Mouse (Mus musculus) MEL (cell line): ENCODE measurements at regions not wholly inside any gene's neighbourhood (a gene's known extent, or its start where the extent isn't known, plus 50 kb on each side); places are given as distances from the start of the nearest gene placed in this dataset.

Source experiments
- DNase-seq: peaks from one replicate; pipeline ENCODE4 v3.0.0; 2011; ENCODE audit warnings: low read depth, low spot score
- H3K27ac ChIP-seq: 2 replicates; pipeline ENCODE4 v1.5.1; 2012; ENCODE audit warnings: low read depth, mild to moderate bottlenecking, control low read depth, low read length, moderate library complexity; ENCODE audit not compliant: control insufficient read depth
- H3K27me3 ChIP-seq, 2 experiments: fragments of 150-350 bp in 1 of 2; sonication (generic) in 1 of 2; 2 replicates each; pipeline ENCODE4 v1.6.1; 2012; ENCODE audit warnings: low read length in 2 of 2, mild to moderate bottlenecking in 2 of 2, improper control_type of control experiment in 1 of 2, moderate library complexity in 1 of 2; ENCODE audit not compliant: insufficient read depth in 2 of 2, control insufficient read depth in 1 of 2
- H3K36me3 ChIP-seq, 2 experiments: 2 replicates each; pipeline ENCODE4 v1.6.1; 2012 to 2014; ENCODE audit warnings: low read length in 2 of 2, improper control_type of control experiment in 1 of 2, inconsistent platforms in 1 of 2, mild to moderate bottlenecking in 1 of 2; ENCODE audit not compliant: insufficient read depth in 2 of 2, control insufficient read depth in 1 of 2
- H3K4me1 ChIP-seq, 2 experiments: fragments of 150-350 bp in 1 of 2; sonication (generic) in 1 of 2; 2 replicates each; pipeline ENCODE4 v1.6.1; 2012; ENCODE audit warnings: low read length in 2 of 2, improper control_type of control experiment in 1 of 2, mild to moderate bottlenecking in 1 of 2; ENCODE audit not compliant: insufficient read depth in 2 of 2, control insufficient read depth in 1 of 2
- H3K4me3 ChIP-seq, 2 experiments: fragments of 150-350 bp in 1 of 2; sonication (generic) in 1 of 2; 2 replicates each; pipeline ENCODE4 v1.5.1; 2012; ENCODE audit warnings: low read depth in 2 of 2, low read length in 2 of 2, mild to moderate bottlenecking in 2 of 2, moderate library complexity in 2 of 2, control low read depth in 1 of 2, improper control_type of control experiment in 1 of 2; ENCODE audit not compliant: control insufficient read depth in 1 of 2, insufficient read depth in 1 of 2
- H3K79me2 ChIP-seq: 2 replicates; pipeline ENCODE4 v1.6.1; 2012; ENCODE audit warnings: mild to moderate bottlenecking, low read length, moderate library complexity; ENCODE audit not compliant: control insufficient read depth, poor library complexity, insufficient read depth
- H3K9ac ChIP-seq: 2 replicates; pipeline ENCODE4 v1.6.1; 2012; ENCODE audit warnings: low read depth, mild to moderate bottlenecking, control low read depth, low read length, moderate library complexity; ENCODE audit not compliant: control insufficient read depth, poor library complexity, severe bottlenecking
- H3K9me3 ChIP-seq: fragments of 150-350 bp; sonication (generic); replicated peaks from 2 replicates; pipeline ENCODE4 v1.6.1; 2012; ENCODE audit warnings: mild to moderate bottlenecking, low read length, improper control_type of control experiment, moderate library complexity; ENCODE audit not compliant: insufficient read depth
- BHLHE40 ChIP-seq: IDR thresholded peaks from 2 replicates; pipeline ENCODE4 v1.6.1; 2012; ENCODE audit warnings: low read depth, mild to moderate bottlenecking, inconsistent platforms, low read length, improper control_type of control experiment, borderline replicate concordance
- CHD1 ChIP-seq: IDR thresholded peaks from 2 replicates; pipeline ENCODE4 v1.6.1; 2012; ENCODE audit warnings: low read depth, mild to moderate bottlenecking, inconsistent platforms, low read length, improper control_type of control experiment
- CHD2 ChIP-seq: IDR thresholded peaks from 2 replicates; pipeline ENCODE4 v1.6.1; 2011; ENCODE audit warnings: low read length, improper control_type of control experiment
- HCFC1 ChIP-seq: IDR thresholded peaks from 2 replicates; pipeline ENCODE4 v1.6.1; 2012; ENCODE audit warnings: low read depth, mild to moderate bottlenecking, inconsistent platforms, low read length, improper control_type of control experiment, moderate library complexity
- MXI1 ChIP-seq: IDR thresholded peaks from 2 replicates; pipeline ENCODE4 v1.6.1; 2011; ENCODE audit warnings: mild to moderate bottlenecking, low read depth, low read length, improper control_type of control experiment
- MYB ChIP-seq: IDR thresholded peaks from 2 replicates; pipeline ENCODE4 v1.6.1; 2011; ENCODE audit warnings: mild to moderate bottlenecking, low read depth, low read length, improper control_type of control experiment
- NRF1 ChIP-seq: IDR thresholded peaks from 2 replicates; pipeline ENCODE4 v1.6.1; 2014; ENCODE audit warnings: low read depth, mild to moderate bottlenecking, inconsistent platforms, low read length, improper control_type of control experiment, moderate library complexity; ENCODE audit not compliant: poor library complexity, insufficient read depth, severe bottlenecking
- POLR2A ChIP-seq, 2 experiments: IDR thresholded peaks; 2 replicates each; pipeline ENCODE4 v1.6.1; 2011 to 2012; ENCODE audit warnings: low read length in 2 of 2, mild to moderate bottlenecking in 2 of 2, control low read depth in 1 of 2, improper control_type of control experiment in 1 of 2, low read depth in 1 of 2, moderate library complexity in 1 of 2; ENCODE audit not compliant: control insufficient read depth in 1 of 2, insufficient read depth in 1 of 2, poor library complexity in 1 of 2
- POLR2AphosphoS2 ChIP-seq: IDR thresholded peaks from 2 replicates; pipeline ENCODE4 v1.6.1; 2011; ENCODE audit warnings: low read length, improper control_type of control experiment
- SIN3A ChIP-seq: IDR thresholded peaks from 2 replicates; pipeline ENCODE4 v1.6.1; 2012; ENCODE audit warnings: low read length, improper control_type of control experiment, inconsistent platforms

DNA sequence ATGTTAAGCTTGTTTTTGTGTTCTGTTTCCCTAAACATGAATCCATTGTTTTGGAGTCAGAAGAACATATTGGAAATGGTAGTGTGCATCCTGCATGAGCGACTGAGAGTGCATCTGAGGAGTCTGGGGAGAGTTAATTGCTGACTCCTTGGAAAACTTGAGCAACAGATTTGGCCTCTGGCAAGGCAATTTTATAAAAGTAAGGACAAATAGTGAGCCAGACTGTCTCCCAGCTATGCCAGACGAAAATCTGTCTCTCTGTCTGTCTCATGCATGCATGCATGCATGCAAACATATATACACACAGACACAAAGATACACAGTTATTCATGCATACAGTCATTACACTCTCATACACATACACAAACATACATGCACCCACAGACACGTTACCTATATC is 2232.7 kb downstream of the 4930444P10Rik start:
- H3K36me3 ChIP-seq, result no peaks in the 10 kb centered on the region
- H3K4me3 ChIP-seq, result no peak overlapping the region
- no peak overlapping the region for H3K27ac ChIP-seq
- no peak overlapping the region for H3K9ac ChIP-seq
- no peaks in the 10 kb centered on the region for H3K27me3 ChIP-seq
- no peaks in the 10 kb centered on the region for H3K4me1 ChIP-seq
- no peaks in the 10 kb centered on the region for H3K79me2 ChIP-seq
- no peak for DNase-seq
- TF ChIP-seq NRF1 (no peak), CHD2 (no peak), BHLHE40 (no peak), SIN3A (no peak), CHD1 (no peak), POLR2AphosphoS2 (no peak)
- H3K9me3 ChIP-seq, result no peaks in the 10 kb centered on the region

GRCm38 (mm10) chr1:13859723-13860122 is 2233.4 kb downstream of the 4930444P10Rik start:
- Histone ChIP-seq H3K79me2 (no peaks in the 10 kb centered on the region), H3K9ac (no peak overlapping the region)
- DNase-seq, result no peak
- TF ChIP-seq POLR2AphosphoS2, result no peak
- TF ChIP-seq MXI1, result no peak
- no peak for TF ChIP-seq HCFC1
- no peak for TF ChIP-seq POLR2A (IDR thresholded peaks at IDR 0.05; ENCODE audit: control insufficient read depth in 1 of 2, insufficient read depth in 1 of 2, low read depth in 1 of 2, low read length in 2 of 2, poor library complexity in 1 of 2)
- no peak for TF ChIP-seq MYB
- TF ChIP-seq, all 39 proteins: peak for 0
- Histone ChIP-seq H3K27ac (no peak overlapping the region), H3K27me3 (no peaks in the 10 kb centered on the region), H3K36me3 (no peaks in the 10 kb centered on the region), H3K4me3 (no peak overlapping the region), H3K9me3 (no peaks in the 10 kb centered on the region), H3K4me1 (no peaks in the 10 kb centered on the region)

DNA sequence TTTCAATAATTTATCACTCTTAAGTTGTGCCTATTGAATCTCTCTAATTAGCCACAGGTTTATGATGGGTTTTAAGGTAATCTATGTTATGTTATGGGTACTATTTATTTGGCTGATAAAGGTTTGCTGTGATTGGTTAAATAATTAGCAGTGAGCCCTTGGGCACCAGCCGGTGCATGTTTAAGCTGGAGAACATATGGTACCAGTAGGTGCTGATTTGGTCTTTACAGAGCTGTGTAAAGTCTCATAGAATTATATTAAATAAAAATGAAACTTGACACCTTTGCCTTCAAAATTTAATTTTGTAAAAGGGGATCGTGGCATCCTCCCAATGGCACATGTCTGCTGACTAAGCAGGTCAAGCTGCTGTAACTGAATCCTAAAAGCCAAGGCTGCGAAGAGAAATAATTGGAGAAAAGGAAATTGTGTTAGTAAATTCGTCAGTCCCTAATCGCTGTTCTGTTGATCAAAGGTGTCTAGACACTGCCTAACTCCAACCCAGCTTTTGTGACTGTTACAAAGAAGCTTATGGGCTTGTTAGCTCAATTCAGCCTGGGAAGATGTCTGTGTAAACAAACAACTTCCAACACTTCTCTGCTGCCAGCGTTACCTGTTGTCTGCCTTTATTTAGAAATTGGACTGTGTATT is 2234.6 kb downstream of the 4930444P10Rik start:
- H3K79me2 ChIP-seq, result no peaks in the 10 kb centered on the region
- no peak overlapping the region for H3K4me3 ChIP-seq
- H3K4me1 ChIP-seq, result no peaks in the 10 kb centered on the region
- DNase-seq, result no peak
- no peaks in the 10 kb centered on the region for H3K9me3 ChIP-seq
- H3K27me3 ChIP-seq, result no peaks in the 10 kb centered on the region
- H3K27ac ChIP-seq, result no peak overlapping the region
- TF ChIP-seq POLR2A (IDR thresholded peaks at IDR 0.05; ENCODE audit: control insufficient read depth in 1 of 2, insufficient read depth in 1 of 2, low read depth in 1 of 2, low read length in 2 of 2, poor library complexity in 1 of 2), result no peak
- H3K36me3 ChIP-seq, result no peaks in the 10 kb centered on the region
- H3K9ac ChIP-seq, result no peak overlapping the region
